Mouse (Mus musculus): ENCODE measurements around the gene Itgax. TPM values are rescaled to one million over a fixed set of nuclear protein-coding genes. Genes with fewer than 3 reads are reported as not detected.

The Itgax gene
- not detected in 2 replicates for polyA plus RNA-seq (2016; fragmentation: Nextera tagmentation; extraction: Ambion mirVana)

- no peak for DNase-seq (ENCODE audit: low spot score)
- Histone ChIP-seq H3K9me3 (replicated peaks) (no peaks in the 10 kb centered on the region), H3K27ac (replicated peaks) (no peak within 1 kb of the TSS), H3K4me3 (no peak within 1 kb of the TSS), H3K27me3 (ENCODE audit: low read depth, poor library complexity, severe bottlenecking) (no peaks in the 10 kb centered on the region), H3K4me1 (no peaks in the 10 kb centered on the region), H3K36me3 (no peaks in the 10 kb centered on the region)
- 86% methylated on average over 8 of the region's 8 CpGs for WGBS
These were observed at the start of gene Itgax for GRCm38 (mm10) chr7:128128741-128129720. Gene Itgax, plus strand, starts transcription at chr7:128129547.

DNA sequence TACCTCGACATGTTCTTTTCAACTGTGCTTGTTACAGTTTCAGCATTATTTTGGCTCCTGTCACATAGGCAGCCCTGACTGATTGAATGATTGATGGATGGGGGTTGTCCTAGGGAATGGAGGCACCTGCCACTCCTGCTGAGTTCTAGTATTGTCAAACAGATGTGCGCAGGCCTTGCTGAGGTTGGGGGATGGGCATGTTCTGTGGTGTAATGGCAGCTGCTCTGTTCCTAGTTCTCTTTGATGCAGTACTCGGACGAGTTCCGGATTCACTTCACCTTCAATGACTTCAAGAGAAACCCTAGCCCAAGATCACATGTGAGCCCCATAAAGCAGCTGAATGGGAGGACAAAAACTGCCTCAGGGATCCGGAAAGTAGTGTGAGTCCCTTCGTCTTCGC is 49.3 kb upstream of the Itgax start:
- WGBS = 84% methylated on average over 8 of the region's 8 CpGs
- Histone ChIP-seq H3K27ac (replicated peaks) (no peak overlapping the region), H3K4me1 (no peaks in the 10 kb centered on the region), H3K4me3 (no peak overlapping the region), H3K9me3 (replicated peaks) (no peaks in the 10 kb centered on the region), H3K27me3 (ENCODE audit: low read depth, poor library complexity, severe bottlenecking) (no peaks in the 10 kb centered on the region), H3K36me3 (no peaks in the 10 kb centered on the region)
- DNase-seq (ENCODE audit: low spot score) = no peak

DNA sequence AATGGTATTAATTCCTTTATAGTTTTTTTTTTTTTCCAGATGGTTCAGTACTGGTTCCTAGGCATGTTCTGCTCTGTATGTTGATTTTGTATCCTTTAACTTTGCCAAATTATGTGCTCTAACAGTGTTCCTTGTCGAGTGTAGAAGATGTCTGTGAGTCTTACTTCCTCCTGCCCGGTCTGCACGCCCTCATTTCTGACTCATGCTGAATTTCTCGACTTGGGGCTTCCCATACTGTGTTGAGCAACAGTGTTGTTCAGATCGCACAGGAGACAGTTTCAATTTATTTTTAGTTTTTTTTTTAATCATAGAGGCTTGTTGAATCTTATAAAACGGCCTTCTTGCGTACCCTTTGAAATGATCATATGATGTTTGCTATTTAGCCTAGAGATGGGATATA is 40.2 kb upstream of the Itgax start:
- H3K4me1 ChIP-seq = no peaks in the 10 kb centered on the region
- H3K27me3 ChIP-seq (ENCODE audit: low read depth, poor library complexity, severe bottlenecking) = no peaks in the 10 kb centered on the region
- WGBS = 89% methylated on average over 7 of the region's 7 CpGs
- H3K4me3 ChIP-seq = no peak overlapping the region
- no peaks in the 10 kb centered on the region for H3K9me3 ChIP-seq (replicated peaks)
- no peak for DNase-seq (ENCODE audit: low spot score)
- no peak overlapping the region for H3K27ac ChIP-seq (replicated peaks)
- H3K36me3 ChIP-seq = no peaks in the 10 kb centered on the region

GRCm38 (mm10) chr7:128098135-128098534 is 31.2 kb upstream of the Itgax start:
- no peaks in the 10 kb centered on the region for H3K36me3 ChIP-seq
- no peak for DNase-seq (ENCODE audit: low spot score)
- WGBS = 91% methylated on average over 1 of the region's 1 CpGs
- H3K4me3 ChIP-seq = no peak overlapping the region
- no peak overlapping the region for H3K27ac ChIP-seq (replicated peaks)
- H3K9me3 ChIP-seq (replicated peaks) = no peaks in the 10 kb centered on the region
- H3K4me1 ChIP-seq = no peaks in the 10 kb centered on the region
- H3K27me3 ChIP-seq (ENCODE audit: low read depth, poor library complexity, severe bottlenecking) = no peaks in the 10 kb centered on the region

GRCm38 (mm10) chr7:128100742-128101357 is 28.5 kb upstream of the Itgax start:
- no peak overlapping the region for H3K27ac ChIP-seq (replicated peaks)
- no peaks in the 10 kb centered on the region for H3K4me1 ChIP-seq
- 86% methylated on average over 2 of the region's 2 CpGs for WGBS
- H3K9me3 ChIP-seq (replicated peaks) = no peaks in the 10 kb centered on the region
- H3K4me3 ChIP-seq = no peak overlapping the region
- H3K27me3 ChIP-seq (ENCODE audit: low read depth, poor library complexity, severe bottlenecking) = no peaks in the 10 kb centered on the region
- H3K36me3 ChIP-seq = no peaks in the 10 kb centered on the region
- DNase-seq (ENCODE audit: low spot score) = no peak

DNA sequence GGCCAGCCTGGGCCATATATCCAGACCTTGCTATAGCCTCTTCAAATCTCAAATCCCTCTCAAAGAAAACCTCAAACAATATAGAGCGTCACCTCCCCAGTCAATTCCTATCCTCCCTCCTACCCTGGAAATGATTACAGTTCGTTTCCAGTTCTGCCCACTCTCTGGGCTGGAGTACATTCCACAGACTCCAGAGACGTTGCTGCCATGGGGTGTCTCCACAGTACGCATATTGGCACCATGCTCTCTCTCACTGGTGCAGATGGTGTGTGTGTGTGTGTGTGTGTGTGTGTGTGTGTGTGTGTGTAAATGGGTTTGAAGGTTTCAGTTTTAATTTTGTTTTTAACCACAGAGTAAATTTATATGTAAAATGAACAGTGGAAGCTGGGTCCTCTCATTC is 24.1 kb upstream of the Itgax start:
- Histone ChIP-seq H3K4me1 (no peaks in the 10 kb centered on the region), H3K36me3 (no peaks in the 10 kb centered on the region), H3K9me3 (replicated peaks) (no peaks in the 10 kb centered on the region), H3K27ac (replicated peaks) (no peak overlapping the region), H3K4me3 (no peak overlapping the region), H3K27me3 (ENCODE audit: low read depth, poor library complexity, severe bottlenecking) (no peaks in the 10 kb centered on the region)
- 72% methylated on average over 4 of the region's 4 CpGs for WGBS
- DNase-seq (ENCODE audit: low spot score) = no peak

DNA sequence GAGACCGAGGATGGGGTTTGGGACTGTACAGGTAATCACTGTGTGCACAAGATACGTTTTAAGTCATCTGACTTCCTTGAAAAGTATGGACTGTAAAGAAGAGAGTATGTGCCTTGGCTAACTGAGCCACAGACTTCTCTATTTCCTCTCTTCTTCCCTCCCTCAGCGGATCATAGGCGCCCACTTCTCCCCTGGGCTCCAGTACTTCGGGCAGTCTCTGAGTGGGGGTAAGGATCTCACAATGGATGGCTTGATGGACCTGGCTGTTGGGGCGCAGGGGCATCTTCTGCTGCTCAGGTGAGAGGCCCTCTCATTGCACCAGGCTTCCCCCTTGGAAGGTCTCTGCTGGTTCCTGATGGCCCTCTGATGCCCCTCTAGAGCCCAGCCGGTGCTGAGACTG is 21.9 kb upstream of the Itgax start:
- Histone ChIP-seq H3K27me3 (ENCODE audit: low read depth, poor library complexity, severe bottlenecking) (no peaks in the 10 kb centered on the region), H3K4me1 (no peaks in the 10 kb centered on the region), H3K36me3 (no peaks in the 10 kb centered on the region), H3K27ac (replicated peaks) (no peak overlapping the region), H3K9me3 (replicated peaks) (no peaks in the 10 kb centered on the region), H3K4me3 (no peak overlapping the region)
- DNase-seq (ENCODE audit: low spot score) = no peak
- 93% methylated on average over 7 of the region's 7 CpGs for WGBS

DNA sequence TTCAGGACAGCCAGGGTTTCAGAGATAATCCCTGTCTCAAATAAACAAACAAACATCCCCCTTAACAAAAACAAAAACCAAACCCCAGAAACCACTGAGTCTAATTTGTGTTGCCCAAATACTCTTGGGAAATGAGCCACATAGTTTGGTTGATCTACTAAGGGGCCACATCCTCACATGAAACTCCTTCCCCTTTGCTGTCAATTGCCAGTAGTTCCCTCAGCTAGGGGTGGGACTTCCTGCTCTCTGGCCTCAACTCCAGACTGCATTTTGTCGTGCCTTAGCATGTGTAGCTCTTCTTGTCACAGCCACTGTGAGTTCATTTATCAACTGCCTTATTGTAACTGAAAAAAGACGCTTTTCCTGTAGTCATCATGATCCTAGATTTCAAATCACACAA is 19.0 kb upstream of the Itgax start:
- Histone ChIP-seq H3K27ac (replicated peaks) (no peak overlapping the region), H3K27me3 (ENCODE audit: low read depth, poor library complexity, severe bottlenecking) (no peaks in the 10 kb centered on the region), H3K4me3 (no peak overlapping the region), H3K9me3 (replicated peaks) (no peaks in the 10 kb centered on the region), H3K36me3 (no peaks in the 10 kb centered on the region), H3K4me1 (no peaks in the 10 kb centered on the region)
- WGBS = 76% methylated on average over 2 of the region's 2 CpGs
- DNase-seq (ENCODE audit: low spot score) = no peak

DNA sequence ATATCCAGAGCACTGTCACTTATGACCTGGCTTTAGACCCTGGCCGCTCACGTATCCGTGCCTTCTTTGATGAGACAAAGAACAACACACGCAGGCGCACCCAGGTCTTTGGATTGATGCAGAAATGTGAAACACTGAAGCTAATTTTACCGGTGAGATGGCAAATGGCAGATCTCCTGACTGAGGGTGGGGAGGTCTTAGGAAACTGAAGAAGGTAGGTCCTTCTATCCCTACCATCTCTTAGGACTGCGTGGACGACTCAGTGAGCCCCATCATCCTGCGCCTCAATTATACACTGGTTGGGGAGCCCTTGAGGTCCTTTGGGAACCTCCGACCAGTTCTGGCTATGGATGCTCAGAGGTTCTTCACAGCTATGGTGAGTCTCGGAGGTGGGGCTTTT is 17.2 kb upstream of the Itgax start:
- Histone ChIP-seq H3K4me3 (no peak overlapping the region), H3K9me3 (replicated peaks) (no peaks in the 10 kb centered on the region), H3K36me3 (no peaks in the 10 kb centered on the region), H3K27me3 (ENCODE audit: low read depth, poor library complexity, severe bottlenecking) (no peaks in the 10 kb centered on the region), H3K27ac (replicated peaks) (no peak overlapping the region), H3K4me1 (no peaks in the 10 kb centered on the region)
- WGBS = 92% methylated on average over 11 of the region's 11 CpGs
- no peak for DNase-seq (ENCODE audit: low spot score)

GRCm38 (mm10) chr7:128114371-128115105 is 14.8 kb upstream of the Itgax start:
- no peak overlapping the region for H3K4me3 ChIP-seq
- no peak for DNase-seq (ENCODE audit: low spot score)
- no peaks in the 10 kb centered on the region for H3K36me3 ChIP-seq
- H3K27ac ChIP-seq (replicated peaks) = no peak overlapping the region
- WGBS = 96% methylated on average over 11 of the region's 11 CpGs
- H3K9me3 ChIP-seq (replicated peaks) = no peaks in the 10 kb centered on the region
- no peaks in the 10 kb centered on the region for H3K4me1 ChIP-seq
- no peaks in the 10 kb centered on the region for H3K27me3 ChIP-seq (ENCODE audit: low read depth, poor library complexity, severe bottlenecking)

GRCm38 (mm10) chr7:128115211-128115958 is 14.0 kb upstream of the Itgax start:
- Histone ChIP-seq H3K27me3 (ENCODE audit: low read depth, poor library complexity, severe bottlenecking) (no peaks in the 10 kb centered on the region), H3K4me1 (no peaks in the 10 kb centered on the region), H3K27ac (replicated peaks) (no peak overlapping the region), H3K4me3 (no peak overlapping the region), H3K9me3 (replicated peaks) (no peaks in the 10 kb centered on the region), H3K36me3 (no peaks in the 10 kb centered on the region)
- DNase-seq (ENCODE audit: low spot score) = no peak
- 74% methylated on average over 5 of the region's 5 CpGs for WGBS

DNA sequence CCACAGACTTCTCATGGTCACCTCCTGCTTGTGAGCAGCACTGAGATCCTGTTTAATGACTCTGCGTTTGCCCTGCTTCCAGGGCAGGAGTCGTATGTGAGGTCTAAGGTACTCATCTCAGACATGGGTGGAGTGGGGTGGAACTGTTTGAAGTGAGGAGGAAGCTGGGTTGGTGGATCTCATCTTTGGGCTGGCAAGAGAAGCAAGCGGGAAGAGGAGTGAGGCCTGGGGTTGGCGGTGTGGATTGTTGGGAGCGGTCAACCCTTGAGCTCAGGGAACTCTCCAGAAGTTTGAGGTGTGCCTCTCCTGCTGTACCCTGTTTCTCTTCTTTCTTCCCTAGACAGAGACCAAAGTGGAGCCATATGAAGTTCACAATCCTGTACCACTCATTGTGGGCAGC is 13.0 kb upstream of the Itgax start:
- WGBS = 92% methylated on average over 5 of the region's 5 CpGs
- H3K4me1 ChIP-seq = no peaks in the 10 kb centered on the region
- H3K36me3 ChIP-seq = no peaks in the 10 kb centered on the region
- DNase-seq (ENCODE audit: low spot score) = no peak
- H3K27ac ChIP-seq (replicated peaks) = no peak overlapping the region
- H3K27me3 ChIP-seq (ENCODE audit: low read depth, poor library complexity, severe bottlenecking) = no peaks in the 10 kb centered on the region
- no peaks in the 10 kb centered on the region for H3K9me3 ChIP-seq (replicated peaks)
- no peak overlapping the region for H3K4me3 ChIP-seq
